Mouse (Mus musculus) CH12.LX (cell line): ENCODE results near the gene Gm28048. TPM values are rescaled to one million over a fixed set of nuclear protein-coding genes. Genes with fewer than 3 reads are reported as not detected.

Experiments
- DNase-seq: peaks from one replicate; pipeline ENCODE4 v3.0.0-alpha.2; 2013; ENCODE audit errors: extremely low read depth
- H3K27ac ChIP-seq: 2 replicates; pipeline ENCODE4 v1.5.1; 2012; ENCODE audit warnings: low read depth, mild to moderate bottlenecking, control low read depth, moderate library complexity; ENCODE audit not compliant: insufficient read depth
- H3K27me3 ChIP-seq: replicated peaks from 2 replicates; pipeline ENCODE3; 2012; ENCODE audit warnings: inconsistent platforms
- H3K36me3 ChIP-seq, 2 experiments: replicated peaks in 1 of 2; 2 replicates each; pipeline versions ENCODE3 to v1.6.1; 2012; ENCODE audit warnings: inconsistent platforms in 1 of 2, low read length in 1 of 2, mild to moderate bottlenecking in 1 of 2, mixed read lengths in 1 of 2, moderate library complexity in 1 of 2; ENCODE audit not compliant: control insufficient read depth in 1 of 2, insufficient read depth in 1 of 2
- H3K4me1 ChIP-seq, 2 experiments: 2 replicates each; pipeline ENCODE4 v1.6.1; 2012; ENCODE audit warnings: inconsistent platforms in 1 of 2, moderate library complexity in 1 of 2; ENCODE audit not compliant: insufficient read depth in 2 of 2, control insufficient read depth in 1 of 2
- H3K4me2 ChIP-seq: 2 replicates; pipeline ENCODE4 v1.6.1; 2012; ENCODE audit warnings: low read depth, mild to moderate bottlenecking, control low read depth; ENCODE audit not compliant: poor library complexity, insufficient read depth, severe bottlenecking
- H3K4me3 ChIP-seq, 3 experiments: fragments of 150-350 bp in 1 of 3; sonication (generic) in 1 of 3; replicated peaks in 1 of 3; 2 replicates each; pipeline versions ENCODE3 to v1.5.1; 2011 to 2012; ENCODE audit warnings: low read depth in 2 of 3, low read length in 2 of 3, mild to moderate bottlenecking in 2 of 3, moderate library complexity in 2 of 3, control low read depth in 1 of 3, improper control_type of control experiment in 1 of 3, inconsistent platforms in 1 of 3, mixed read lengths in 1 of 3; ENCODE audit not compliant: poor library complexity in 1 of 3
- H3K79me2 ChIP-seq: replicated peaks from 2 replicates; pipeline ENCODE4 v1.6.1; 2012; ENCODE audit warnings: mild to moderate bottlenecking, moderate library complexity; ENCODE audit not compliant: control insufficient read depth, poor library complexity, insufficient read depth, severe bottlenecking; ENCODE audit errors: extremely low read depth
- H3K9ac ChIP-seq: 2 replicates; pipeline ENCODE4 v1.6.1; 2012; ENCODE audit warnings: low read depth, mild to moderate bottlenecking, control low read depth, moderate library complexity; ENCODE audit not compliant: insufficient read depth
- H3K9me3 ChIP-seq: replicated peaks from 2 replicates; pipeline ENCODE3; 2012; ENCODE audit warnings: low read length, inconsistent platforms, mixed read lengths
- BHLHE40 ChIP-seq: IDR thresholded peaks from 2 replicates; pipeline ENCODE4 v1.6.1; 2011; ENCODE audit warnings: mild to moderate bottlenecking, low read depth, low read length, improper control_type of control experiment
- CHD1 ChIP-seq: IDR thresholded peaks from 2 replicates; pipeline ENCODE4 v1.6.1; 2012; ENCODE audit warnings: low read depth, low read length, improper control_type of control experiment, inconsistent platforms
- CHD2 ChIP-seq: IDR thresholded peaks from 2 replicates; pipeline ENCODE4 v1.6.1; 2011; ENCODE audit warnings: low read length, improper control_type of control experiment
- E2F4 ChIP-seq: IDR thresholded peaks from 2 replicates; pipeline ENCODE4 v1.6.1; 2011; ENCODE audit warnings: low read depth, low read length, improper control_type of control experiment; ENCODE audit not compliant: insufficient replicate concordance
- ELF1 ChIP-seq: IDR thresholded peaks from 2 replicates; pipeline ENCODE4 v1.6.1; 2014; ENCODE audit warnings: low read depth, mild to moderate bottlenecking, inconsistent platforms, low read length, improper control_type of control experiment
- EP300 ChIP-seq: IDR thresholded peaks from 2 replicates; pipeline ENCODE4 v1.6.1; 2011; ENCODE audit warnings: low read length, improper control_type of control experiment
- ETS1 ChIP-seq: conservative IDR thresholded peaks from 2 replicates; pipeline ENCODE4 v1.6.1; 2012; ENCODE audit warnings: low read depth, mild to moderate bottlenecking, inconsistent platforms, low read length, improper control_type of control experiment, moderate library complexity
- HCFC1 ChIP-seq: IDR thresholded peaks from 2 replicates; pipeline ENCODE4 v1.6.1; 2012; ENCODE audit warnings: low read depth, mild to moderate bottlenecking, inconsistent platforms, low read length, improper control_type of control experiment
- IRF4 ChIP-seq: IDR thresholded peaks from 2 replicates; pipeline ENCODE4 v1.6.1; 2014; ENCODE audit warnings: low read depth, mild to moderate bottlenecking, inconsistent platforms, low read length, improper control_type of control experiment
- JUN ChIP-seq: IDR thresholded peaks from 2 replicates; pipeline ENCODE4 v1.6.1; 2011; ENCODE audit warnings: low read depth, mild to moderate bottlenecking, low read length, improper control_type of control experiment, moderate library complexity; ENCODE audit not compliant: insufficient read depth
- JUND ChIP-seq: conservative IDR thresholded peaks from 2 replicates; pipeline ENCODE4 v1.6.1; 2011; ENCODE audit warnings: low read depth, low read length, improper control_type of control experiment
- MAX ChIP-seq: IDR thresholded peaks from 2 replicates; pipeline ENCODE4 v1.6.1; 2011; ENCODE audit warnings: low read length, improper control_type of control experiment
- MAZ ChIP-seq: IDR thresholded peaks from 2 replicates; pipeline ENCODE4 v1.6.1; 2012; ENCODE audit warnings: low read depth, mild to moderate bottlenecking, inconsistent platforms, low read length, improper control_type of control experiment, moderate library complexity
- MEF2A ChIP-seq: IDR thresholded peaks from 2 replicates; pipeline ENCODE4 v1.6.1; 2014; ENCODE audit warnings: low read depth, mild to moderate bottlenecking, inconsistent platforms, low read length, improper control_type of control experiment, borderline replicate concordance
- MYC ChIP-seq: IDR thresholded peaks from 2 replicates; pipeline ENCODE4 v1.6.1; 2011; ENCODE audit warnings: low read depth, mild to moderate bottlenecking, improper control_type of control experiment, low read length
- NELFE ChIP-seq: IDR thresholded peaks from 2 replicates; pipeline ENCODE4 v1.6.1; 2011; ENCODE audit warnings: low read depth, low read length, improper control_type of control experiment
- POLR2A ChIP-seq: IDR thresholded peaks from 2 replicates; pipeline ENCODE4 v1.6.1; 2011; ENCODE audit warnings: low read depth, mild to moderate bottlenecking, improper control_type of control experiment, low read length
- RCOR1 ChIP-seq: conservative IDR thresholded peaks from 2 replicates; pipeline ENCODE4 v1.6.1; 2012; ENCODE audit warnings: low read depth, mild to moderate bottlenecking, inconsistent platforms, low read length, improper control_type of control experiment
- SIN3A ChIP-seq: IDR thresholded peaks from 2 replicates; pipeline ENCODE4 v1.6.1; 2012; ENCODE audit warnings: low read length, improper control_type of control experiment, inconsistent platforms
- USF1 ChIP-seq: IDR thresholded peaks from 2 replicates; pipeline ENCODE4 v1.6.1; 2014; ENCODE audit warnings: low read depth, mild to moderate bottlenecking, inconsistent platforms, low read length, improper control_type of control experiment
- USF2 ChIP-seq: conservative IDR thresholded peaks from 2 replicates; pipeline ENCODE4 v1.6.1; 2011; ENCODE audit warnings: low read depth, low read length, improper control_type of control experiment
- ZC3H11A ChIP-seq: IDR thresholded peaks from 2 replicates; pipeline ENCODE4 v1.6.1; 2012; ENCODE audit warnings: low read depth, mild to moderate bottlenecking, inconsistent platforms, low read length, improper control_type of control experiment
- dilution Hi-C: fragments of 300-500 bp; cut with MboI; formaldehyde crosslinking; loops from 2 replicates; pipeline ENCODE4 v1.14.3; 2020; ENCODE audit warnings: low sequenced_read_pairs; ENCODE audit not compliant: extremely low pct_unique_long_range_greater_than_20kb, extremely low pct_ligation_motif_present
- in situ Hi-C: fragments of 300-500 bp; cut with MboI; formaldehyde crosslinking; loops from 3 replicates; pipeline ENCODE4 v1.14.3; 2019; ENCODE audit warnings: low sequenced_read_pairs, low pct_ligation_motif_present, low pct_unique_long_range_greater_than_20kb, mixed read lengths
- polyA plus RNA-seq: library from polyadenylated mRNA; unstranded; fragments of >175 nt; gene quantifications from 2 replicates; pipeline ENCODE4 v1.2.1, GENCODE M21; 2012; ENCODE audit warnings: low read depth; ENCODE audit not compliant: insufficient read length
- total RNA-seq, 2 experiments: library from RNA; depleted of rRNA; stranded (reverse); fragments of 300-350 nt in 1 of 2; fragments of >200 nt in 1 of 2; gene quantifications; 2 replicates each; pipeline ENCODE4 v1.2.3; 2012 to 2014

The Gm28048 gene
- total and polyA plus RNA-seq, 3 experiments: 32.6 to 93.3 (median 59.5) TPM

GRCm38 (mm10) chr11:22879645-22880044 is 102.2 kb downstream of the Gm28048 start:
- in situ Hi-C loops: no loop called here
- peaks cover 3% of the 10 kb centered on the region for H3K27me3 ChIP-seq
- no peak overlapping the region for H3K27ac ChIP-seq
- peak; percentile 69 for DNase-seq
- H3K9ac ChIP-seq: no peak overlapping the region
- H3K79me2 ChIP-seq: no peaks in the 10 kb centered on the region
- H3K4me3 ChIP-seq: peak overlapping the region in 2 of 3 experiments; percentile 6 to 26
- no peaks in the 10 kb centered on the region for H3K9me3 ChIP-seq
- H3K4me1 ChIP-seq: peaks cover 18 to 62% of the 10 kb centered on the region in 2 experiments
- dilution Hi-C loops: no loop called here
- TF ChIP-seq MAZ (0 out of 2 replicates have a peak, but pooled peaks have one; percentile 29), EP300 (peak; percentile 41; the same call in 1 of the 2 replicates), RCOR1 (peak; percentile 23; the same call in 1 of the 2 replicates), CHD1 (peak; percentile 65; the same call in 1 of the 2 replicates), MEF2A (peak; percentile 58; the same call in 1 of the 2 replicates), JUN (no peak), USF1 (peak; percentile 43; the same call in 1 of the 2 replicates), ZC3H11A (no peak), CHD2 (no peak), MAX (peak; percentile 30; the same call in 1 of the 2 replicates), BHLHE40 (peak; percentile 82), IRF4 (peak; percentile 34; the same call in 1 of the 2 replicates), SIN3A (0 out of 2 replicates have a peak, but pooled peaks have one; percentile 54), ETS1 (peak; percentile 65), MYC (peak; percentile 72; the same call in 1 of the 2 replicates), USF2 (0 out of 2 replicates have a peak, but pooled peaks have one; percentile 17), JUND (no peak), E2F4 (no peak), HCFC1 (0 out of 2 replicates have a peak, but pooled peaks have one; percentile 16), ELF1 (peak; percentile 51; the same call in 1 of the 2 replicates), POLR2A (peak; percentile 18; the same call in 1 of the 2 replicates), NELFE (no peak; the same call in 1 of the 2 replicates)
- H3K4me2 ChIP-seq: peak overlapping the region; percentile 27
- H3K36me3 ChIP-seq: no peaks in the 10 kb centered on the region
